Mouse (Mus musculus): ENCODE measurements around the gene Cbfa2t2.
A peak's percentile ranks its signal among the peaks of the same experiment; 100 is the strongest.

Cbfa2t2 gene

GRCm38 (mm10) chr2:154539720-154540119 lies 103.4 kb downstream of the Cbfa2t2 start:
- peak; percentile 54 for DNase-seq

DNA sequence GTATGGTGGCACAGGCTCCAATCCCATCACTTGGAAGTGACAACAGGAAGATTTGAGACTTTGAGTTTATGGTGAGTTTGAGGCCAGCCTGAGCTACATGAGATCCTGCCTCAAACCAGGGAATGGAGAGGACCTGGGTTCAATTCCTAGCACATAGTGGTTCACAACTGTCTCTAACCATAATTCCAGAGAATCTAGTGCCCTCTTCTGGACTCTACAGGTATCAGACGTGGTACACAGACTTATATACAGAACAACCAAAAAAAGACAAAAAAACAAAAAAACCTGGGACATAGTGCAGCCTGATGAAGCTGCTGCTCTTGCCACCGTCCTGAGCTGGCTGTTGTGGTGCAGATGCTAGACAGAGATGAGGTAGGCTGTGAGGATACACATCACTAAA lies 105.3 kb downstream of the Cbfa2t2 start:
- no peak for DNase-seq

DNA sequence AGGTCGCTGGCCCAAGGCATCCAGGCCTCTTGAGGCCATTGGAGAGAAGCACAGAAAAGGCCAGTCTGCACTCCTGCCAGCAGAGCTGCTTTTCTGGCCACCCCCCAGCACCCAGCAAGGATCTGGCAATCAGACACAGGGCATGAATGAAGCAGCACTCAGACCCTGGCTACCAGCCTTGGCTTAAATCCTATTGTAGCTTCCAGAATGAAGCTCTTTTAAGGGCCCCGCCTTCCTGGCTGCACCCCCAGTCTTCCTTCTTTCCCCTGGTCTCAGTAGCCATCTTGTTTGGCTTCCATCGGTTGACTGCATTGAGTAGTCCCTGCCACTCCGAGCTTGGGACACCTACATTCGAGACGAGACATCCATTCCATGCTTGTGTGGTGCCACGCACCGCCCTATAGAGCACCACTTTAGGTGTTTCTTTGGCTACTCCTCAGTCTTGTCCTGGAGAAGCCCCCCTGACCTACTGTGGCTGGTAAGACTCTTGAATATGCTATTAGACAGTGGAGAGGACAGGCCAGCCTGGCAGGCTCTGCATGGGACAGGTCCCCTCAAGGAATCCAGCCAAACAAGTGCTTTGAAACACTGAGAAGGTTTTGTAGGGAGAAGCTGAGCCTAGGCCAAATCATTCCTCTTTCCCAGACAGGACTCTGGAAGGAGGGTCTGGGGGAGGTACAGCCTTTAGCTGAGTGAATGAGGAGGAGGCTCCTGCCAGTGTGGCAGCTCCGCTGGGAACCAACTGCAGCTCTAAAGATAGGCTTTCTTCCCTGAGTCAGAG lies 107.5 kb downstream of the Cbfa2t2 start:
- DNase-seq, result no peak

GRCm38 (mm10) chr2:154546711-154547110 lies 110.4 kb downstream of the Cbfa2t2 start, which contains the start of gene 1700003F12Rik:
Gene 1700003F12Rik, plus strand, starts transcription at chr2:154547085.
- DNase-seq, result no peak

DNA sequence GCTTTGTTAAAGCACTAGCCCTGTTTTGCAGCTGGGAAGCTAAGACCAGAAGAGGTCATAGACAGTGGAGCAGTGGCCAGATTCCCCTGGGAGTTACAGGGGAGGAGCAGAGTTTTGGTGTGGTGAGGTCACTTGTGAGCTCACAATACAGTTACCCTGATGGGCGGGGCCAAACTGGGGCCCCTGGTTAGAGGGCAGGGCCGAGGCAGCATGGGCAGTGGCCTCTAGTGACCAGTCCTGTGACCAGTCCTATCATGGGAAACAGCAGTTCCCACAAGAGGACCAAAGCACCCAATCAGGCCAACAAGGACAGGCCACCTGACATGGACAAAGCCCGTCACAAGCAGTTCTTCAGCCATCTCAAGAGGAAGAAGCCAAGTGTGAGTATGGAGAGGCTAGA lies 112.4 kb downstream of the Cbfa2t2 start:
- DNase-seq, result peak; percentile 20

DNA sequence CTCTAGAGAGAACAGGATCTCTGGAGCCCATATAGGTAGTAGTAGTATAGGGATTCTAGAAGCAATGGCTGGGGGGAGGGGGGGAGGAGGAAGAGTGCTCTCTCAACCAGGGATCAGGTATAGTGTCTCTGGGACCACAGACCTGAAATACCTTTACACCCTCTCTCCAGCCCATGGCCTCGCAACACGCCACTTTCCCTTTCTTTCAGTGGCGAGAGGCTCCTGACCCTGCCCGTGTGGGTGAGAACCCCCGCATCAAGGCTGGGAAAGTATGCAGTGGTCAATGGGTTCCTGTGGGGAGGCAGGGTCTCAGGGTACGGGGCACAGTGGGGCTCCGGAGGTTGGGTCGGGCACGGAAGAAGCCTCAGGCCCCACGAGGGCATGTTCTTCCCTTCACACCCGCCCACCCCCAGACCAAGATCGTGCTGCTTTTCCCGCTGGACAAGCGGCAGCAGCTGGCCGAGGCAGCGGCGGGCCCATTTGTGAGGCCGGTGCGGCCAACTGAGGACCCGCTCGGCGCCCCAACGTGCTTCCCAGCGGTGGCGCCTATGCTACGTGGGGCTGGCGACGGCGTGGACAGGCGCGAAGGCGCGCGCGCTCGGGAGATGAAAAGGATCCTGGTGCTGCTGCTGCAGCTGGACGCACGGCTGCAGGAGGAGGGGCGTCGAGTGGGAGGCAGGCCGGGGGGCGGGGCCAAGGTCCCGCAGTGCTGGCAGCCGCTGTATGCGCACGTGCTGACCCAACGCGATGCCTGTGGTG lies 113.0 kb downstream of the Cbfa2t2 start:
- peak; percentile 80 for DNase-seq

DNA sequence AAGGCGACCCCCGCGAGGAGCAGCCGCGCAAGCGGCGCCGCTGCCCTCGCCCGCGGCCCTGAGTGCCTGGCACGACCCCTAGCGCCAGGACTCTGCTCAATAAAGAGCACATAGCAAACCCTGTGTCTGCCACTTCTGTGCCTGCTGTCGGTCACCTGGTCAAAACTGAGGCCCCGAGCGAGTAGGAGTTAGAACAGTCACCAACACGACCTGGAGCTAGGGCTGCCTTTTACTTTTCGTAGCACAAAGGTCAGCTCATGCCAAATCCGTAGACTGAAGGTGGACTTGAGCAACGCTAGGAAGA lies 113.6 kb downstream of the Cbfa2t2 start:
- no peak for DNase-seq

GRCm38 (mm10) chr2:154550937-154551336 lies 114.7 kb downstream of the Cbfa2t2 start:
- no peak for DNase-seq

- DNase-seq, result no peak
Observed at GRCm38 (mm10) chr2:154551476-154551875, 115.2 kb downstream of the Cbfa2t2 start, which contains the start of gene Actl10. Gene Actl10, plus strand, starts transcription at chr2:154551776.

DNA sequence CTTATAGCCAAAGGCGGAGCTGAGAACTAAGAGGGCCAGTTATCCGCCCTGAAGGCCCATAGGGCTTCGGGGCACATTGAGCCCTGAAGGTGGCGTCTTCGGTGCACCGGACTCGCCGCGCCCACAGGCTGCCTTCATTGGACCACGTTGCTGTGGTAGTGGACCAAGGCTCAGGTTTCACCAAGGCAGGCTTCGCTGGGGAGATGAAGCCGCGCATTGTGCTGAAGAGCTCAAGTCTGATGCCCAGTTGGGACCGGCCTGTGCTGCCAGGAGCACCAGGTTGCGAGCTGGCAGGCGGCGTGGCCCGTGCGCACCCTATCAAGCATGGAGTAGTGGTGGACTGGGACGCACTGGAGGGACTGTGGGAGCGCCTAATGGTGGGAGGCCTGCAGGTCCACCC lies 115.6 kb downstream of the Cbfa2t2 start:
- DNase-seq, result no peak

DNA sequence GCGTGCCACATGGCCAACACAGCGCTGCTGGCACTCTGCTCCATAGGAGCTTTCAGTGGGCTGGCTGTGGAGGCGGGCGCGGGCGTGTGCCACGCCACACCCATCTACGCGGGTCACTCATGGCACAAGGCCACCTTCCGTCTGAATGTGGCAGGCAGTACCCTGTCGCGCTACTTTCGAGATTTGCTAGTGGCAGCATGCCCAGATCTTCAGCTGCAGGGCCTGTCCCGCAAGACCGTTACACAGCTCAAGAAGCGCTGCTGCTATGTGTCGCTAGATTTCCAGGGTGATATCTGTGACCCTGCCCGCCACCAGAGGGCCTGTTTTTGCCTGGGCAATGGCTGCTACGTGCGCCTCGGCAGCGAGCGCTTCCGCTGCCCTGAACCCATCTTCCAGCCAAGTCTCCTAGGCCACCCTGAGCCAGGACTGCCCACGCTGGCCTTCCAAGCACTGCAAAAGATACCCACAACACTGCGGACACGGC lies 116.2 kb downstream of the Cbfa2t2 start:
- DNase-seq, result peak; percentile 78

DNA sequence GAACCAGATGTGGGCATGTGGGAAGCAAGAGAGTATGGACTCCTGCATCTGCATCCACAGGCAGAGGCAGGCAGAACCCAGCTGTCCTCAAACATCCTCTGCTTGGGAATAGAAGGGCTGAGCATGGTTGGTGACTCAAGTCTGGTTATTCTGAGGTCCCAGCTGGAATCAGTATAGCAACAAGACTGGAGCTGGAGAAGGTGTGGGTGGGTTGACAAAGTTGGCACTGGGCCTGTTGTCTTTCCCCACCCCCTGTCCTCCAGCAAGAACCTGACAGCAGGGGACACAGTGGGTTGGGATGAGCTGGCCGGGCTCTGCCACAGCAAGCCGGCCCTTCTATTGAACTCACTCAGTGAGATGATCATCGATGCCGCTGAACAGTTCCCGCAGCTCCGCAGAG lies 119.0 kb downstream of the Cbfa2t2 start:
- DNase-seq, result no peak

DNA sequence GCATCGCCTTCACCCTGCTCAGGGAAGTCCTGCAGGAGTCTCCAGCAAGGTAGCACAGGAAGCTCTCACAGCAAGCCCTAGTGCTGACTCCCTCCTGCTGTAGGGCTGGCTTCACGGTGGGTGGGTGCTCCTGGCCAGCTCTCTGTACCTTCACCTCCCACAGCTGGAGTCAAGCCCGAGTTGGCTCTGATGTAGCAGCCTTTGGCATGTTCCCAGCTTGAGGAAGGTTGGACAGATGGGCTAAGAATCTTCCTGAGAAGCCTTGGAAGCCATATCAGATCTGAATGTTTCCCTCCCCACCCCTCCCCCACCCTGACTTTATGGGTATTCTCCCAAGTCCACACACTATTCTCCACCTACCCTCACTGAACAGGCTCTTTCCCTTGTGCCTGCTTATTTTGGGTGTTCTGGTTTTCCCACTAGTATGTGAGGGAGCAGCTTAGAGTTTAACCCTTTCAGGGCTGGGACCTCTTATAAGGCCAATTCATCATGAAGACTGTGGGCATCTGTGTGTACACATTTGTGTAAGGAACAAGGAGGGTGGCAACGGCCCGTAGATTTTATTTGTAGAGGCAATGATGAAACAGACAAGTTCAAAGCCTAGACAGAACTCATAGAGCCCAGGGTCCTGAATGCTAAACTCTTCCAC lies 121.0 kb downstream of the Cbfa2t2 start:
- DNase-seq, result peak; percentile 72

- DNase-seq, result peak; percentile 38
Observed at GRCm38 (mm10) chr2:154558264-154559039, 122.2 kb downstream of the Cbfa2t2 start, which contains the start of gene Necab3. Gene Necab3, minus strand, starts transcription at chr2:154558890.

DNA sequence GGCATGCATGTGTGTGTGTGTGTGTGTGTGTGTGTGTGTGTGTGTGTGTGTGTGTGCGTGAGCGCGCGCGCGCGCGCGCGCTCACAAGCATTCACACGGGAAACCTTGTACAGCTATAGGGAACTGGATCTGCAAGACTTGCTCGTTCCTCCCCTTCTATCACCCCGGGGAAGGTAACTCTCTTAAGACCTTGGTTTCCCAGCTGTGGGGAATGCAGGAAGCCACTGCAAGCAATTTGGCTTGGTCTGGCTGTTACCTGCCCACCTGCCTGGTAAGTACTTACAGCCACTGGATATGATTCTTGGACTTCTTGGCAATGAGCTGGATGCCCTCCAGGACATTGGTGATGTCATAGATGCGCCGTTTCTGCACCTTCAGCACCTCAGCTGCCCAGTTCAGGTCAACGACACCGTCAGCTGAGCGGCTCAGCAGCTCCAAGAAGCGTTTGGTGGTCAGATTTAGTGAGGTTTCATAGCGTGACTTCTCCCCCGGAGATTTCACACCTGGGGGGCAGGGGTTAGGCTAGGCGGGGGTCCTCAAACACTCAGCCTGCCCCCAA lies 127.4 kb downstream of the Cbfa2t2 start:
- DNase-seq, result peak; percentile 77

DNA sequence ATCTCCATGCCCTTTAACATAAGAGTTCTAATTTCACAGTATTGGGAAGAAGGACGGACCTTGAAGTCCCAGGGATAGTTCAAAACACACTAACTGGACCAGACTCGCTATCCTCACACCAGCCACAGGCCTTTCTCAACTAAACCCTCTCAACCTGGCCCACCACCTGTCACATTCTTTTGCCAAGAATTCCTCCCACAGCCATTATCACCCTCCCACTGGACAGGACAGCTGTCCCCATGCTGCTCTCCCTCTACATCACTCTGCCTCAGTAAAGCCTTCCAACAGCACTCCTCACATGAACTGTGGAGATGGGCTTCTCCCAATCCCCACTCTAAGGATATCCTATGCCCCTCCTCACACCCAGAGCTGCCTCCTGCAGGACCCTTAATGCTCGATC lies 129.3 kb downstream of the Cbfa2t2 start:
- no peak for DNase-seq

DNA sequence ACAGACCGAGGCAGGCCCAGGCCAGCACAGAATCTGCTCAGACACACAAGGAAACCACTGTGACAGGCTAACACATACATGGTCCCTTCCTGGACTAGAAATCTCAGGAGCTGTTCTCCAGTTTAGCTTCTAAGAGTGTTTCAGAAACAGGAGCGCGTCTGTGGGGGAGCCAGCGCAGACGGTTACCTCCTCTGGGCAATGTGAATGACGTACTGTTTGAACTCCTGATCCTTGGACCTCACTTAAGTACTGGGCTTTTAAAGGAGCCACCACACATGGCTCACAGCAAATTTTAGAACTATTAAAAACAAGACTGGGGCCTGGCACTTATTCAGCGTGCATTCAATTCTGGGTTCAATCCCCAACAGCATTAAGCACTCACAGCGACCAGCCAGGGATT lies 130.4 kb downstream of the Cbfa2t2 start:
- DNase-seq, result peak; percentile 58

GRCm38 (mm10) chr2:154567766-154568165 lies 131.5 kb downstream of the Cbfa2t2 start:
- DNase-seq, result peak; percentile 34

DNA sequence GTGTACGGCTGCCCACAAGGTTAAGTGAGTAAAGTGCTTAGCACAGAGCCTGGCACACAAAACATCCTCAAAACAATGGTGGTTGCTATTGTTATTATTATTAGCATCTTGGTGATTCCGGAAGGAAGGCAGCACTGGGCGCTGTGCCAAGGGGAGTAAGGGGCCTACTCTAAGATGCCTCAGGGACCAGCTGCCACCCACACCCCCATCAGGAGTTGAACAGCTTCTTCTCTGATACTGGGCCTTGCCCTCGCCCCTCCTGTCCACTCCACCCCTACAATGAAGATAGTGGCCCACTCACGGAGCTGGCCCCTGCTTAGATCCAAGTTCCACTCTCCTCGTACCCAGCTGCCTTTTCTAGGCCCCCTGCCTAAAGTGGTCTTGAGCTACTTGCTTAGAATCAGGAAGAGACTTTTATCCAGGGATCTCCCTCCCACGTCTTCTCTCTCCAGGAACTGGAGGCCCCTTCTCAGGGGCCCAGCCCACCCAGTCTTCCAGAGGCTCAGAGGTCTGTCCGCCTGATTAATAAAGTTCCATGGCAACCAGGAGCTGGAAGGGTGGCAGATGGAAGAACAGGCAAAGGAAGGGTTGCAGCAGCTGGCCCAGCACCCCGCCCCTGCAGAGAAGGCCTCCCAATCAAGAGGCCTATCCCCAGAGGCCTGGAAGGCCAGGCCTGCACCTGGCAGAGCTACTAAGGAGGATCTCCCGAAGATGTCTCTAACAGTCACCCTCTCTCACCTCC lies 132.2 kb downstream of the Cbfa2t2 start:
- DNase-seq, result no peak

GRCm38 (mm10) chr2:154569071-154569748 lies 132.9 kb downstream of the Cbfa2t2 start:
- DNase-seq, result peak; percentile 80

DNA sequence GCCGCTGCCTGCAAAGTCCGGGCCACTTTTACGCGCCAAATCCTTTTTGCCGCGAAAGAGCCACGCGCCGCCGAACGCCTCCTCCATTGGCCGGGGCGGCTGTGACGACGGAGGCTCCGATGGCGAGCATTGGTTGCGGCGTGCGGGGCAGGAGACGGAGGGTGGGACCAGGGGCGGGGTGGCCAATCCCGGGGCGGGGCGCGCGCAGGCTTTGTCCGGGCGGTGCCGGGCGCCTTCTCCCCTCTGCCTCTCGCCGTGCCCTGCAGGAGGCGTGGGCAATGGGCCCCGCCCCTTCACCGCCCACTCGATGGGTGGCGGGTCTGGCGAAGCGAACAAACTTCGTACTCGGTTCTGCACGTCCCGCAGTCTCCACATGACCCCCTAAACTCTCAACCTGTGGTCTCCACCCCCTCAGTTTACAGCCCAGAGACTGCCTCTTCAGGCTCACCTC lies 133.6 kb downstream of the Cbfa2t2 start, which contains the start of gene E2f1:
Gene E2f1, minus strand, starts transcription at position 57 of the 451 bp plus-strand sequence.
- peak; percentile 97 for DNase-seq

Data from kidney, postnatal 14 days (tissue).